Mouse (Mus musculus) limb, embryonic 14.5 days (tissue): ENCODE data around the gene Serpinb9. TPM values are rescaled to one million over a fixed set of nuclear protein-coding genes. Genes with fewer than 3 reads are reported as not detected.

Experiments used
- ATAC-seq: fragments of 200-750 bp; cut with Nextera tagmentation; 2 replicates; pipeline ENCODE4 v1.8.0; 2017; ENCODE audit warnings: low read depth, moderate number of reproducible peaks, moderate TSS enrichment; ENCODE audit not compliant: low FRiP score
- DNase-seq: peaks from one replicate; pipeline ENCODE4 v3.0.0-alpha.2; 2015; ENCODE audit warnings: low spot score
- H3K27ac ChIP-seq: fragments of 300-500 bp; sonication (generic); replicated peaks from 2 replicates; pipeline ENCODE4 v1.5.1; 2014; ENCODE audit warnings: low read depth, mild to moderate bottlenecking, low read length, moderate library complexity, mixed read lengths
- H3K27me3 ChIP-seq: fragments of 300-500 bp; sonication (generic); 2 replicates; pipeline ENCODE4 v1.6.1; 2014; ENCODE audit warnings: low read length, mixed read lengths; ENCODE audit not compliant: control insufficient read depth, insufficient read depth
- H3K36me3 ChIP-seq: fragments of 300-500 bp; sonication (generic); 2 replicates; pipeline ENCODE4 v1.6.1; 2014; ENCODE audit warnings: mild to moderate bottlenecking, low read length, moderate library complexity, mixed read lengths; ENCODE audit not compliant: control insufficient read depth, insufficient read depth
- H3K4me1 ChIP-seq: fragments of 300-500 bp; sonication (generic); 2 replicates; pipeline ENCODE4 v1.6.1; 2014; ENCODE audit warnings: antibody characterized with exemption, low read length, mixed read lengths; ENCODE audit not compliant: control insufficient read depth, insufficient read depth
- H3K4me2 ChIP-seq: fragments of 300-500 bp; sonication (generic); replicated peaks from 2 replicates; pipeline ENCODE4 v1.6.1; 2014; ENCODE audit warnings: low read depth, mild to moderate bottlenecking, low read length, moderate library complexity; ENCODE audit not compliant: severe bottlenecking
- H3K4me3 ChIP-seq: fragments of 300-500 bp; sonication (generic); replicated peaks from 2 replicates; pipeline ENCODE4 v1.5.1; 2014; ENCODE audit warnings: low read length
- H3K9ac ChIP-seq: fragments of 300-500 bp; sonication (generic); 2 replicates; pipeline ENCODE4 v1.6.1; 2014; ENCODE audit warnings: mild to moderate bottlenecking, low read depth, low read length, moderate library complexity; ENCODE audit not compliant: severe bottlenecking
- H3K9me3 ChIP-seq: fragments of 300-500 bp; sonication (generic); 2 replicates; pipeline ENCODE4 v1.6.1; 2016; ENCODE audit warnings: low read length; ENCODE audit not compliant: control insufficient read depth
- POLR2A ChIP-seq: fragments of 200-500 bp; IDR thresholded peaks from 2 replicates; pipeline ENCODE4 v1.8.0; 2012; ENCODE audit warnings: inconsistent platforms, mild to moderate bottlenecking, moderate library complexity, borderline replicate concordance; ENCODE audit not compliant: insufficient read depth, insufficient read length; ENCODE audit errors: extremely low read depth
- WGBS: fragments of 180-500 bp; shearing (Covaris S2); extraction: QIAGEN DNeasy Blood & Tissue Kit; methylation state at CpG from one replicate; pipeline ENCODE4 v1.1.7; 2014; 5-methylcytosine and 5-hydroxymethylcytosine counted together
- polyA plus RNA-seq, 2 experiments: library from polyadenylated mRNA; depleted of rRNA in 1 of 2; stranded (reverse) in 1 of 2; unstranded in 1 of 2; fragments of >200 nt; fragmentation: Nextera tagmentation in 1 of 2; extraction: Ambion mirVana in 1 of 2; gene quantifications; 2 replicates each; pipeline versions ENCODE4 v1.2.1 to v1.2.3; 2012 to 2014

Serpinb9 gene
- polyA plus RNA-seq, 2 experiments, result 2.6 to 4.6 TPM

DNA sequence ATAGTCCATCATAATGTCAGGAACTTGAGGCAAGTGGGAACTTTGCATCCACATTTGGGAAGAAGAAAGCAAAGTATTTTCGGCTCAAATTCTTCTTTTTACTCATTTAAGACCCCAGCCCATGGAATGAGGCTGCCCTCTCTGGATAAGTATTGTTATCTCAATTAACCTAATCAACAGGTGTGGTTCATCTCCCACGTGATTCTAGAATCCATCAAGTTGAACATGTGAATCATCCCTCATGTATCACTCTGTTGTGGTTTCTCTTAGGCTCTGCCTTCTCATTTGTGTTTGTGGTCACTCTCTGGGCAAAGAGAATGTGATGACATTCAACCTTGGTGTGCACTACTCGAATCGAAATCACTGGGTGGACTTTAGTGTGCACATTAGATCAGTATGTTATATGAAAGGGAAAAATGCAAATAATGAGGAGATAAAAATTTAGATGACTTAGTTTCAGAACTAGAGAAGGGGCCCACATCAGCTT is 20.5 kb upstream of the Serpinb9 start:
- no peak for DNase-seq
- Histone ChIP-seq H3K27me3 (no peaks in the 10 kb centered on the region), H3K9me3 (no peaks in the 10 kb centered on the region), H3K36me3 (no peaks in the 10 kb centered on the region), H3K4me3 (no peak overlapping the region), H3K4me2 (no peak overlapping the region), H3K27ac (no peak overlapping the region), H3K9ac (no peak overlapping the region), H3K4me1 (no peaks in the 10 kb centered on the region)
- TF ChIP-seq POLR2A, result no peak
- ATAC-seq, result no peak
- WGBS, result 84% methylated on average over 4 of the region's 4 CpGs

DNA sequence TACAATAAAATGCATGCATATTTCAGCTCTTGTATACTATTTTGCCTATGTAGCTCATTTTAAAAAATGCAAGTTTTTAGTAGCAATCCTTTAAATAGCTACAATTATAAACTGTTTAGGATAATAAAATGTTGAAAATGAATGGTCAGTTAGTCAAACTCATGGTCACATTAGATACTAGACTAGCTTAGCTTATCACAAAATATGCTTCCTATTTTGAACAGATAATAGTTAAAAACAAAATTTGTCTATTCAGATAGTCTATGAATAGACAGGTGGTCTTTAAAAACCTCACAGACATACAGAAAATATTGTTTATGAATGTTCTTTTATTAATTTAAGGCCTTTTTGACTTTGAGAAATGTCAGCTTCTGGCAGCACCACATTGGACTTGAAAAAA is 16.8 kb upstream of the Serpinb9 start:
- no peak overlapping the region for H3K27ac ChIP-seq
- no peak overlapping the region for H3K4me3 ChIP-seq
- no peaks in the 10 kb centered on the region for H3K36me3 ChIP-seq
- no peaks in the 10 kb centered on the region for H3K27me3 ChIP-seq
- DNase-seq (no peak), ATAC-seq (no peak)
- no peak for TF ChIP-seq POLR2A
- H3K9me3 ChIP-seq, result no peaks in the 10 kb centered on the region
- H3K4me1 ChIP-seq, result no peaks in the 10 kb centered on the region
- H3K4me2 ChIP-seq, result no peak overlapping the region
- no peak overlapping the region for H3K9ac ChIP-seq

DNA sequence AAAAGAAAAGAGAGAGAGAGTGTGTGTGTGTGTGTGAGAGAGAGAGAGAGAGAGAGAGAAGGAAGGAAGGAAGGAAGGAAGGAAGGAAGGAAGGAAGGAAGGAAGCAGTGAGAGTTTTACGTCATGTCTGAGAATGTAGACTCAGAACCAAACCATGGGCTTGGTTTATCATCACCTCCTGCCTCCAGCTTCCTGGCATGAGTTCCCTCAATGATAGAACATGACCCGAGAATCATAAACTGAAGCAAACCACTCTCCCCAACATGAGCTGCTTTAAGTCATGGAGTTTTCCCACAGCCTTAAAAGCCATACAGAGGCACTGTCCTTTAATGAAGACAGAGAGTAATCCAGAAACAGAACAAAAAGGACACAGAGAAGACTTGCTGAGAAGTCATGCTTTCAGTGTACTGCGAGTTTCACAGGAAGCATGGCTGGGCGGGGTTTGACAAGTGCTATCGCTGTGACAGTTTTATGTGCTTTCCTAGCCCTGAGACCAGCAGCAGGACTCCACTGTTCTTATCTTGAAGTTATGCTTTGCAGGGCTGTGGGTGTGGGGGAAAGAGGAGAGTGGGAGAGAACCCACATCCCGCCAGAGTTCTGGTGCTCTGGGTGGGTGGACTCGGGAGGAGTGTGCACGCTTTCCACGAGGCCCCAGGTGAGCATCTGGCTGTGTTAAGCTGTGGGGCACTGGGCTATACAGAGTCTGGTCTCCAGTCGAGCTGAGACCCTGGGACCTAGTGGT is 9.7 kb upstream of the Serpinb9 start:
- Histone ChIP-seq H3K9me3 (no peaks in the 10 kb centered on the region), H3K27ac (no peak overlapping the region), H3K9ac (no peak overlapping the region), H3K27me3 (no peaks in the 10 kb centered on the region), H3K36me3 (no peaks in the 10 kb centered on the region), H3K4me2 (no peak overlapping the region), H3K4me3 (no peak overlapping the region), H3K4me1 (no peaks in the 10 kb centered on the region)
- no peak for DNase-seq
- no peak for ATAC-seq
- whole genome bisulfite sequencing, result 63% methylated on average over 10 of the region's 10 CpGs
- TF ChIP-seq POLR2A, result no peak

DNA sequence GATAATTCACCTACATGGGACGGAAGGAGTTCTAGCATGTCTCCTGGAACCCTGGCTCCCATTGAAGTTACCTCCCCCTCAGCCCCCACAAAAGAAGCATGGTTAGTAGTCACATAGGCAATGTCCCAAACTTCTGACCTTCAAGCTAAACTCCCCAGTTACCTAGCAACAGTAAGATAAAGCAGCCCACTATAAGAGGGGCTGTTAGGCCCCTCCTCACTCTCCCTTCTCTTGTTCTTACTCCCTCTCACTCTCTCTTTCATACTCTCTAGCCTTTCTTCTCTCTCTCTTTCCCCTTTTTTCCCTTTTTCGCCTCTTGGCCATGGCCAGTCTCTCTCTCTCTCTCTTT is 9.2 kb upstream of the Serpinb9 start:
- no peak overlapping the region for H3K4me2 ChIP-seq
- no peak overlapping the region for H3K27ac ChIP-seq
- no peaks in the 10 kb centered on the region for H3K9me3 ChIP-seq
- H3K9ac ChIP-seq, result no peak overlapping the region
- 84% methylated on average over 2 of the region's 2 CpGs for WGBS
- no peak for TF ChIP-seq POLR2A
- no peaks in the 10 kb centered on the region for H3K4me1 ChIP-seq
- H3K4me3 ChIP-seq, result no peak overlapping the region
- no peaks in the 10 kb centered on the region for H3K36me3 ChIP-seq
- H3K27me3 ChIP-seq, result no peaks in the 10 kb centered on the region
- DNase-seq (no peak), ATAC-seq (no peak)

DNA sequence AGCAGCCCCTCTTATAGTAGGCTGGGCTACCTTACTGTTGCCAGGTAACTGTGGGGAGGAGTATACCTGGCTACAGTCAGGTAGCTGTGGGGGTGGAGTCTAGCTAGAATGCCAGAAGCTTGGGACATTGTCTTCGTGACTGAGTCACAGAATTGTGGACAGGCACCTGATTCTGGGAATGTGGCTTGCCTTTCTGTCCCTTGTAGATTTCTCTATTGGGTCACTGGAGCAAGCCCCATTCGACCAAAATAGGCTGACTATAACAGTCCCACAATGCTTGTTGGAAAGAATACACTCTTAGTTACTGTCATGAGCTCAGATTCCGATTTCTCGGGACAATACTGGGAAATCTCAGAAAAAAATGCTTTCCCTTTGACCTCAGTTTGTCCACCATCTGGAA is 8.0 kb upstream of the Serpinb9 start:
- 79% methylated on average over 4 of the region's 4 CpGs for WGBS
- Histone ChIP-seq H3K4me2 (no peak overlapping the region), H3K9ac (no peak overlapping the region), H3K27me3 (no peaks in the 10 kb centered on the region), H3K4me3 (no peak overlapping the region), H3K27ac (no peak overlapping the region), H3K9me3 (no peaks in the 10 kb centered on the region), H3K4me1 (no peaks in the 10 kb centered on the region), H3K36me3 (no peaks in the 10 kb centered on the region)
- TF ChIP-seq POLR2A, result no peak
- ATAC-seq (no peak), DNase-seq (no peak)
